Mouse (Mus musculus) heart, embryonic 13.5 days (tissue): ENCODE data around the gene Iqsec1. TPM values are rescaled to one million over a fixed set of nuclear protein-coding genes. Genes with fewer than 3 reads are reported as not detected.
A peak's percentile ranks its signal among the peaks of the same experiment; 100 is the strongest.

Experiments used
- ATAC-seq: fragments of 200-750 bp; cut with Nextera tagmentation; 2 replicates; pipeline ENCODE4 v1.8.0; 2017; ENCODE audit warnings: moderate TSS enrichment; ENCODE audit not compliant: insufficient number of reproducible peaks, low FRiP score, low TSS enrichment; ENCODE audit errors: extremely low read depth
- H3K27ac ChIP-seq: fragments of 300-500 bp; sonication (generic); replicated peaks from 2 replicates; pipeline ENCODE4 v1.5.1; 2015; ENCODE audit warnings: moderate library complexity, mild to moderate bottlenecking, inconsistent platforms
- H3K27me3 ChIP-seq: fragments of 300-500 bp; sonication (generic); replicated peaks from 2 replicates; pipeline ENCODE4 v1.6.1; 2015; ENCODE audit warnings: mild to moderate bottlenecking, inconsistent platforms
- H3K36me3 ChIP-seq: fragments of 300-500 bp; sonication (generic); 2 replicates; pipeline ENCODE4 v1.6.1; 2015; ENCODE audit warnings: mild to moderate bottlenecking, inconsistent platforms
- H3K4me1 ChIP-seq: fragments of 300-500 bp; sonication (generic); 2 replicates; pipeline ENCODE4 v1.6.1; 2015; ENCODE audit warnings: inconsistent platforms
- H3K4me2 ChIP-seq: fragments of 300-500 bp; sonication (generic); 2 replicates; pipeline ENCODE4 v1.6.1; 2015; ENCODE audit warnings: inconsistent platforms, mild to moderate bottlenecking, moderate library complexity
- H3K4me3 ChIP-seq: fragments of 300-500 bp; sonication (generic); 2 replicates; pipeline ENCODE4 v1.5.1; 2015; ENCODE audit warnings: moderate library complexity, mild to moderate bottlenecking, inconsistent platforms
- H3K9ac ChIP-seq: fragments of 300-500 bp; sonication (generic); 2 replicates; pipeline ENCODE4 v1.6.1; 2015; ENCODE audit warnings: inconsistent platforms, mild to moderate bottlenecking, moderate library complexity
- H3K9me3 ChIP-seq: fragments of 300-500 bp; sonication (generic); 2 replicates; pipeline ENCODE4 v1.6.1; 2016; ENCODE audit warnings: inconsistent platforms
- WGBS: fragments of 180-500 bp; shearing (Covaris S2); methylation state at CpG from one replicate; pipeline ENCODE4 v1.1.7; 2015; ENCODE audit warnings: mixed read lengths; 5-methylcytosine and 5-hydroxymethylcytosine counted together
- polyA plus RNA-seq: library from polyadenylated mRNA; unstranded; fragments of >200 nt; fragmentation: Nextera tagmentation; extraction: Ambion mirVana; gene quantifications from 2 replicates; pipeline ENCODE4 v1.2.1, GENCODE M21; 2015

Gene Iqsec1
- polyA plus RNA-seq, 1 experiment from 2014 or later: 13.5 TPM

- no peak overlapping the region; the same call in 1 of the 2 replicates for H3K27ac ChIP-seq
- no peak for ATAC-seq
- no peak overlapping the region for H3K9ac ChIP-seq
- no peaks in the 10 kb centered on the region for H3K9me3 ChIP-seq
- no peaks in the 10 kb centered on the region for H3K36me3 ChIP-seq
- 24% methylated on average over 2 of the region's 2 CpGs for WGBS
- no peak overlapping the region for H3K4me3 ChIP-seq
- peaks cover 36% of the 10 kb centered on the region for H3K4me1 ChIP-seq
- H3K27me3 ChIP-seq: no peaks in the 10 kb centered on the region
- no peak overlapping the region for H3K4me2 ChIP-seq
Observed at GRCm38 (mm10) chr6:90836749-90837148, 151.7 kb downstream of the Iqsec1 start.

GRCm38 (mm10) chr6:90829536-90829935 is 158.9 kb downstream of the Iqsec1 start:
- Histone ChIP-seq H3K4me3 (no peak overlapping the region), H3K4me2 (no peak overlapping the region), H3K27ac (no peak overlapping the region), H3K27me3 (no peaks in the 10 kb centered on the region), H3K36me3 (no peaks in the 10 kb centered on the region), H3K9me3 (no peaks in the 10 kb centered on the region), H3K4me1 (peaks cover 17% of the 10 kb centered on the region), H3K9ac (no peak overlapping the region)
- ATAC-seq: no peak
- 67% methylated on average over 6 of the region's 6 CpGs for WGBS

GRCm38 (mm10) chr6:90825063-90825462 is 163.4 kb downstream of the Iqsec1 start:
- ATAC-seq: no peak
- no peak overlapping the region for H3K4me2 ChIP-seq
- no peaks in the 10 kb centered on the region for H3K36me3 ChIP-seq
- H3K9me3 ChIP-seq: no peaks in the 10 kb centered on the region
- no peaks in the 10 kb centered on the region for H3K27me3 ChIP-seq
- no peak overlapping the region for H3K27ac ChIP-seq
- WGBS: 54% methylated on average over 2 of the region's 2 CpGs
- no peak overlapping the region for H3K9ac ChIP-seq
- no peak overlapping the region for H3K4me3 ChIP-seq
- peaks cover 30% of the 10 kb centered on the region for H3K4me1 ChIP-seq

- WGBS: 45% methylated on average over 4 of the region's 4 CpGs
- no peak for ATAC-seq
Observed at GRCm38 (mm10) chr6:90823322-90823721, 165.2 kb downstream of the Iqsec1 start.

GRCm38 (mm10) chr6:90821916-90822602 is 166.4 kb downstream of the Iqsec1 start:
- peaks cover 47% of the 10 kb centered on the region for H3K4me1 ChIP-seq
- H3K27ac ChIP-seq: no peak overlapping the region
- ATAC-seq: no peak
- no peaks in the 10 kb centered on the region for H3K36me3 ChIP-seq
- H3K27me3 ChIP-seq: no peaks in the 10 kb centered on the region
- no peak overlapping the region for H3K9ac ChIP-seq
- WGBS: 65% methylated on average over 4 of the region's 4 CpGs
- no peaks in the 10 kb centered on the region for H3K9me3 ChIP-seq
- H3K4me2 ChIP-seq: no peak overlapping the region
- H3K4me3 ChIP-seq: no peak overlapping the region

More at GRCm38 (mm10) chr6:90823322-90823721, 165.2 kb downstream of the Iqsec1 start:
- no peaks in the 10 kb centered on the region for H3K27me3 ChIP-seq
- H3K27ac ChIP-seq: no peak overlapping the region
- H3K4me1 ChIP-seq: peaks cover 38% of the 10 kb centered on the region
- no peaks in the 10 kb centered on the region for H3K9me3 ChIP-seq
- H3K4me2 ChIP-seq: no peak overlapping the region
- H3K9ac ChIP-seq: no peak overlapping the region
- H3K4me3 ChIP-seq: no peak overlapping the region
- no peaks in the 10 kb centered on the region for H3K36me3 ChIP-seq

- no peak overlapping the region for H3K4me3 ChIP-seq
- H3K4me1 ChIP-seq: peaks cover 55% of the 10 kb centered on the region
- H3K4me2 ChIP-seq: no peak overlapping the region
- 0 out of 2 replicates have a peak, but pooled peaks cover under 1% of the 10 kb centered on the region for H3K27me3 ChIP-seq
- H3K9ac ChIP-seq: no peak overlapping the region
- H3K9me3 ChIP-seq: no peaks in the 10 kb centered on the region
- H3K27ac ChIP-seq: 0 out of 2 replicates have a peak overlapping the region, but pooled peaks have one; percentile 28
- 43% methylated on average over 2 of the region's 2 CpGs for WGBS
- ATAC-seq: no peak
- H3K36me3 ChIP-seq: no peaks in the 10 kb centered on the region
Observed at GRCm38 (mm10) chr6:90819880-90820279, 168.6 kb downstream of the Iqsec1 start.

GRCm38 (mm10) chr6:90818956-90819355 is 169.5 kb downstream of the Iqsec1 start:
- no peak overlapping the region for H3K27ac ChIP-seq
- H3K27me3 ChIP-seq: 0 out of 2 replicates have a peak, but pooled peaks cover 5% of the 10 kb centered on the region
- WGBS: no CpG with 5 or more reads among the region's 4 CpGs
- peak overlapping the region; percentile 44; the same call in 1 of the 2 replicates for H3K9ac ChIP-seq
- no peak overlapping the region for H3K4me2 ChIP-seq
- no peak for ATAC-seq
- peaks cover 52% of the 10 kb centered on the region for H3K4me1 ChIP-seq
- no peaks in the 10 kb centered on the region for H3K36me3 ChIP-seq
- no peaks in the 10 kb centered on the region for H3K9me3 ChIP-seq
- no peak overlapping the region for H3K4me3 ChIP-seq

GRCm38 (mm10) chr6:90816551-90816950 is 171.9 kb downstream of the Iqsec1 start:
- Histone ChIP-seq H3K9me3 (no peaks in the 10 kb centered on the region), H3K4me1 (peaks cover 66% of the 10 kb centered on the region), H3K9ac (no peak overlapping the region), H3K27me3 (0 out of 2 replicates have a peak, but pooled peaks cover 5% of the 10 kb centered on the region), H3K27ac (no peak overlapping the region), H3K36me3 (no peaks in the 10 kb centered on the region), H3K4me3 (no peak overlapping the region), H3K4me2 (no peak overlapping the region)
- 42% methylated on average over 3 of the region's 3 CpGs for WGBS
- ATAC-seq: no peak; the same call in 1 of the 2 replicates

GRCm38 (mm10) chr6:90815341-90815740 is 173.1 kb downstream of the Iqsec1 start:
- H3K4me3 ChIP-seq: no peak overlapping the region
- H3K27me3 ChIP-seq: peaks cover 11% of the 10 kb centered on the region
- H3K36me3 ChIP-seq: no peaks in the 10 kb centered on the region
- H3K9ac ChIP-seq: no peak overlapping the region
- ATAC-seq: no peak
- 73% methylated on average over 3 of the region's 3 CpGs for WGBS
- no peak overlapping the region for H3K4me2 ChIP-seq
- no peaks in the 10 kb centered on the region for H3K9me3 ChIP-seq
- no peak overlapping the region for H3K27ac ChIP-seq
- peaks cover 71% of the 10 kb centered on the region for H3K4me1 ChIP-seq

GRCm38 (mm10) chr6:90813526-90813925 is 175.0 kb downstream of the Iqsec1 start:
- no peak for ATAC-seq
- Histone ChIP-seq H3K27ac (no peak overlapping the region), H3K4me3 (no peak overlapping the region), H3K27me3 (peaks cover 19% of the 10 kb centered on the region), H3K4me1 (peaks cover 78% of the 10 kb centered on the region), H3K36me3 (no peaks in the 10 kb centered on the region), H3K9me3 (no peaks in the 10 kb centered on the region), H3K9ac (no peak overlapping the region), H3K4me2 (no peak overlapping the region)
- 35% methylated on average over 1 of the region's 1 CpGs for WGBS

GRCm38 (mm10) chr6:90812584-90812983 is 175.9 kb downstream of the Iqsec1 start:
- no peak for ATAC-seq
- 75% methylated on average over 8 of the region's 8 CpGs for WGBS
- no peaks in the 10 kb centered on the region for H3K9me3 ChIP-seq
- peaks cover 19% of the 10 kb centered on the region for H3K27me3 ChIP-seq
- H3K4me1 ChIP-seq: peaks cover 80% of the 10 kb centered on the region
- no peaks in the 10 kb centered on the region for H3K36me3 ChIP-seq
- H3K9ac ChIP-seq: no peak overlapping the region
- H3K4me3 ChIP-seq: no peak overlapping the region
- no peak overlapping the region for H3K4me2 ChIP-seq
- H3K27ac ChIP-seq: no peak overlapping the region

- no peak overlapping the region for H3K4me3 ChIP-seq
- H3K9ac ChIP-seq: no peak overlapping the region
- no peak overlapping the region for H3K27ac ChIP-seq
- peaks cover 82% of the 10 kb centered on the region for H3K4me1 ChIP-seq
- ATAC-seq: no peak
- no peaks in the 10 kb centered on the region for H3K36me3 ChIP-seq
- H3K4me2 ChIP-seq: no peak overlapping the region
- 46% methylated on average over 3 of the region's 3 CpGs for WGBS
- no peaks in the 10 kb centered on the region for H3K9me3 ChIP-seq
- peaks cover 19% of the 10 kb centered on the region for H3K27me3 ChIP-seq
Observed at GRCm38 (mm10) chr6:90812072-90812471, 176.4 kb downstream of the Iqsec1 start.
